Mouse (Mus musculus): Measurements from ENCODE around the gene Aox1. TPM values are rescaled to one million over a fixed set of nuclear protein-coding genes. Genes with fewer than 3 reads are reported as not detected.

The Aox1 gene
- polyA plus RNA-seq, 1 experiment: 32.9 TPM

Other genes starting within 250 kb of the Aox1 start
- 1.2 and 2.0 TPM in 2 replicates for gene Sgo2a, start 34.0 kb upstream of the Aox1 start, polyA plus RNA-seq (2012; ENCODE audit: insufficient read depth, insufficient read length, missing spikeins)
- gene Kctd18, start 11.0 kb upstream of the Aox1 start, polyA plus RNA-seq (2012; ENCODE audit: insufficient read depth, insufficient read length, missing spikeins): 3.6 and 9.4 TPM in 2 replicates
- 0.63 TPM in 1 of 2 replicates, not detected in the other for gene Aox3, start 83.2 kb downstream of the Aox1 start, polyA plus RNA-seq (2012; ENCODE audit: insufficient read depth, insufficient read length, missing spikeins)
- gene Aox4, start 180.5 kb downstream of the Aox1 start, polyA plus RNA-seq (2012; ENCODE audit: insufficient read depth, insufficient read length, missing spikeins): not detected in 2 replicates
- gene Aox2, start 248.4 kb downstream of the Aox1 start, polyA plus RNA-seq (2012; ENCODE audit: insufficient read depth, insufficient read length, missing spikeins): not detected in 2 replicates

All from brown adipose tissue, adult 24 weeks (tissue).